Mouse (Mus musculus) embryonic fibroblast, embryonic 13.5 days (primary cell): ENCODE results near the gene Rer1. TPM values are rescaled to one million over a fixed set of nuclear protein-coding genes. Genes with fewer than 3 reads are reported as not detected.

Experiments
- H3K27ac ChIP-seq: 2 replicates; pipeline ENCODE4 v1.5.1; 2012; ENCODE audit warnings: low read length, control low read depth, inconsistent platforms; ENCODE audit not compliant: insufficient read depth
- H3K4me1 ChIP-seq: 2 replicates; pipeline ENCODE4 v1.6.1; 2011; ENCODE audit warnings: low read length; ENCODE audit not compliant: control insufficient read depth, insufficient read depth
- H3K4me3 ChIP-seq: 2 replicates; pipeline ENCODE4 v1.5.1; 2011; ENCODE audit warnings: mild to moderate bottlenecking, control low read depth, low read length; ENCODE audit not compliant: insufficient read depth
- CTCF ChIP-seq: IDR thresholded peaks from 2 replicates; pipeline ENCODE4 v1.5.1; 2011; ENCODE audit warnings: mild to moderate bottlenecking, control low read depth, low read length, moderate library complexity, borderline replicate concordance; ENCODE audit not compliant: insufficient read depth
- POLR2A ChIP-seq: IDR thresholded peaks from 2 replicates; pipeline ENCODE4 v1.6.1; 2011; ENCODE audit warnings: low read depth, mild to moderate bottlenecking, control low read depth, low read length, moderate library complexity
- polyA plus RNA-seq: library from polyadenylated mRNA; stranded (reverse); fragments of >200 nt; gene quantifications from 2 replicates; pipeline ENCODE4 v1.2.4, GENCODE M21; 2011; ENCODE audit warnings: low read depth; ENCODE audit not compliant: missing spikeins, insufficient read length

Gene Rer1
- polyA plus RNA-seq, 1 experiment: 148 TPM

- Histone ChIP-seq H3K4me1 (no peaks in the 10 kb centered on the region), H3K27ac (no peak overlapping the region), H3K4me3 (no peak overlapping the region)
- TF ChIP-seq CTCF: no peak
- no peak for TF ChIP-seq POLR2A
These were observed 46.0 kb downstream of the Rer1 start for GRCm38 (mm10) chr4:155040197-155040596.

- no peak overlapping the region for H3K4me3 ChIP-seq
- H3K4me1 ChIP-seq: no peaks in the 10 kb centered on the region
- H3K27ac ChIP-seq: no peak overlapping the region
- TF ChIP-seq CTCF (no peak), POLR2A (no peak)
These were observed 51.4 kb downstream of the Rer1 start for GRCm38 (mm10) chr4:155034787-155035186.

- no peak for TF ChIP-seq POLR2A
- TF ChIP-seq CTCF: no peak
- no peaks in the 10 kb centered on the region for H3K4me1 ChIP-seq
- no peak overlapping the region for H3K4me3 ChIP-seq
- no peak overlapping the region for H3K27ac ChIP-seq
These were observed 52.0 kb downstream of the Rer1 start for GRCm38 (mm10) chr4:155034202-155034601.

- TF ChIP-seq POLR2A (no peak), CTCF (no peak)
- Histone ChIP-seq H3K4me3 (no peak overlapping the region), H3K27ac (no peak overlapping the region), H3K4me1 (no peaks in the 10 kb centered on the region)
These were observed 53.1 kb downstream of the Rer1 start for GRCm38 (mm10) chr4:155033115-155033514.

GRCm38 (mm10) chr4:155024170-155025010 lies 61.8 kb downstream of the Rer1 start:
- no peak for TF ChIP-seq CTCF
- TF ChIP-seq POLR2A: no peak

More at GRCm38 (mm10) chr4:155024170-155025010, 61.8 kb downstream of the Rer1 start:
- Histone ChIP-seq H3K4me3 (no peak overlapping the region), H3K4me1 (no peaks in the 10 kb centered on the region), H3K27ac (no peak overlapping the region)

Other genes with a start within 250 kb of the Rer1 start
- gene Ttc34, start 248.9 kb downstream of the Rer1 start, polyA plus RNA-seq: not detected in 2 replicates
- gene Mmel1, start 216.8 kb downstream of the Rer1 start, polyA plus RNA-seq: not detected in 2 replicates
- 13.2 and 13.7 TPM in 2 replicates for gene Fam213b, start 187.2 kb downstream of the Rer1 start, polyA plus RNA-seq
- 4.8 and 17.6 TPM in 2 replicates for gene Tnfrsf14, start 157.8 kb downstream of the Rer1 start, polyA plus RNA-seq
- gene Hes5, start 125.5 kb downstream of the Rer1 start, polyA plus RNA-seq: not detected in 2 replicates
- gene Pank4, start 122.3 kb downstream of the Rer1 start, polyA plus RNA-seq: 19.0 and 19.8 TPM in 2 replicates
- gene Plch2, start 29.6 kb downstream of the Rer1 start, polyA plus RNA-seq: 0.12 and 0.23 TPM in 2 replicates
- gene Pex10, start 19.4 kb downstream of the Rer1 start, polyA plus RNA-seq: 5.1 and 6.3 TPM in 2 replicates
- 3.9 and 5.0 TPM in 2 replicates for gene Morn1, start 195 bp upstream of the Rer1 start, polyA plus RNA-seq
- gene Ski, start 136.2 kb upstream of the Rer1 start, polyA plus RNA-seq: 88.4 and 106 TPM in 2 replicates
- gene Faap20, start 163.4 kb upstream of the Rer1 start, polyA plus RNA-seq: 19.8 and 21.1 TPM in 2 replicates